Mouse (Mus musculus) heart, adult 11 months (tissue): ENCODE data around the gene Btf3l4.
A peak's percentile ranks its signal among the peaks of the same experiment; 100 is the strongest.

Experiments used
- DNase-seq: peaks from one replicate; pipeline ENCODE4 v3.0.0; 2022

Gene Btf3l4

DNA sequence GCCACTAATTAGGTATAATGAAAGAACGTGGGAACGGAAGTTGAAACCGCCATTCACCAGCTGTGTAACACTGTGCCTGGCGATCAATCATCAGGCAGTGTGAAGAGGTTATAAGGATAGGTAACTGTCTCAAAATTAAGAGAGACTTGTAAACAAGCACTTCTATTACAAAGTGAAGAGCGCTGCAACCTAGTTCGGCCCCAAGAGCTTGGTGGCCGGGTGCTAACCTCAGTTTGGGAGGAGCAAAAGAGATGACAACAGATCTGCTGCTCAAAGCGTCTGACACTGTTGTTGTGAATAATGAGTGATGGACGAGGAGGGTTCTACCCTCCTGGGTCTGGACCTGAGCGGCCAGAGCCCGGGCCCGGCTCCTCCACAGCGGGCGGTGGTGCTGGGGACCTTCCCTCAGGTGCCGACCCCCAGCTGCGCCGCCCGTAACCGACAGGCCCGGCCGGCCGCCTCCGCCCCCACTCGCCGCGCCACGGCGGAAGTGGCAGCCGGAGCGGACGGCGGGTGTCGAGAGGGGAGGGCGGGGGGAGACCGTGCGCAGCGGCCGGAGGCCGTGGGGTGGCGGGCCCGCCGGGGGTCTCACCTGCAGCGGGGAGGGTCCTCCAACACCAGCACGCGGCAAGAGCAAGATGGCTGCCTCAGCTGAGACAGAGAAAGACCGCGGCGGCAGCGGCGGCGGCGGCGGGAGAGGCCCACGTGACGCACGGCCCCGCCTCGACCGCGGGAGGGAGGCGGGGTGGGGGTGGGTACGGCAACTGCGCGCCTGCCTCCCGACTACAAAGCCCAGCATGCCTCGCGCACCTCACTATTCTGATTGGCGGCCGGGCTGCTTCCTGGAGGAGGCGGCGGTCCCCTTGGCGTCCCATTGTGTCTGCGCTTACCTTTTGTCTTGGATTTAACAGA lies at the start of gene Btf3l4:
TSS of gene Btf3l4 (minus strand) at position 699 of the 912 bp plus-strand sequence.
- peak; percentile 99 for DNase-seq

DNA sequence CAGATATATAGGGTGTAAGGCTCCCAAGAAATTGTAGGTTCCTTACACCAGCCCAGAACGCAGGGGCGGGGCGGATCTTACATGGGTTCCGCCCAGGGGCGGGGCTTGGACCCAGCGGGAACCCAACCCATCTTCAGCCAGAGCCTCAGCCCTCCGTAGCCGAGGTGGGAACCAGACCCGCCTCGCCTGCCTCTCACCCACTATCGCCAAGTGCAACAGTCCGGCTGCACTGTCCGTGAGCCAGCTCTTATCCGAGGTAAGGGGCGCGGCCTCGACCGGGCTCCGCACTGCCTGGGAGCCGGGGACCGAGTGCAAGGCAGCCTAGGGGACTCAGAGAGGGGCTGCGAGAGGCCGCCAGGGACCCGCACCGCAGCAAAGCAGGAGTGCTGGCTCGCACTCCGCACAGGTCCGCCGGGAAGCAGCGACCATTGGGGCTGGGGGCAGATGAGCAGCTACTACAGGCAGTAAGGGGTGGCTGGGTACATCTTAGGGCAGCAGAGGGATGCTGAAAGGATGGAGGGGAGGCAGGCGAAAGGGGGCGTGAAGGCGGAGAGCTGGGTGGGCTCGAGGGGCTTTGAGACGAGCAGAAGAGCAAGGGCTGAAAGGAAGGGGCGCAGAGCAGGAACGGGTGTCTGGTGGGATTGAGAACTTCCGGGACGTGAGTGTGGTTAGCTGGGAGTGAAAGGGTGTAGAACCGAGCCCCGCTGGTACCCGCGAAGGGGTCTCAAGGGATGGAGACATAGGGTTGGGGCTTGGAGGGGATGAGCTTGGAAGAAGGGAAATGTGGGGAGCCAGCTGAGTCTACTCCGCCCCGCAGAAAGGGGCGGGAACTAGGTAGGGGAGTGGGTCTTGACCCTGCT lies 45.8 kb upstream of the Btf3l4 start, which contains the start of gene Rab3b:
TSS of gene Rab3b (plus strand) at position 101 of the 860 bp plus-strand sequence.
- peak; percentile 90 for DNase-seq

DNA sequence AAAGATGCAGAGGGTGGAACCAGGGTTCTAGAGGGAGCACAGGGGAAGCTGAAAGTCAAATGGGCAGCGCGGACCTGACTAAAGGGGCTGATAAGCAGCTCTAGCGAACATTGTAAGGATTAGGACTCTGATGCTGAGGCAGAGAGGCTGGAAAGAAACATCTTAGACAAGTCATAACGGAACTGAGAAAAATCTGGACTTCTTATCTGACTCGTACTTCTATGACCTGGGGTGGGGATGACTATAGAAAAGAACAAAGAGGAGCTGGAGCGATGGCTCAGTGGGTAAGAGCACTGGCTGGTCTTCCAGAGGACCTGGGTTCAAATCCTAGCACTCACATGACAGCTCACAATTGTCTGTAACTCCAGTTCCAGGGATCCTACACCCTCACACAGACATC lies 44.5 kb upstream of the Btf3l4 start:
- no peak for DNase-seq

- DNase-seq = no peak
Measured at GRCm38 (mm10) chr4:108873746-108874145, 40.3 kb upstream of the Btf3l4 start.

- DNase-seq = peak; percentile 91
Measured at GRCm38 (mm10) chr4:108869730-108870374, 36.4 kb upstream of the Btf3l4 start.

GRCm38 (mm10) chr4:108866806-108867205 lies 33.4 kb upstream of the Btf3l4 start:
- peak; percentile 23 for DNase-seq

- no peak for DNase-seq
Measured at GRCm38 (mm10) chr4:108848505-108848848, 15.1 kb upstream of the Btf3l4 start, which contains the start of gene A730015C16Rik. Gene A730015C16Rik (minus strand): TSS chr4:108848619.

- peak; percentile 99 for DNase-seq
Measured at GRCm38 (mm10) chr4:108847715-108848504, 14.5 kb upstream of the Btf3l4 start, which contains the start of gene Kti12. Gene Kti12 (plus strand): TSS chr4:108847785.

- peak; percentile 55 for DNase-seq
Measured at GRCm38 (mm10) chr4:108845824-108846569, 12.6 kb upstream of the Btf3l4 start.

DNA sequence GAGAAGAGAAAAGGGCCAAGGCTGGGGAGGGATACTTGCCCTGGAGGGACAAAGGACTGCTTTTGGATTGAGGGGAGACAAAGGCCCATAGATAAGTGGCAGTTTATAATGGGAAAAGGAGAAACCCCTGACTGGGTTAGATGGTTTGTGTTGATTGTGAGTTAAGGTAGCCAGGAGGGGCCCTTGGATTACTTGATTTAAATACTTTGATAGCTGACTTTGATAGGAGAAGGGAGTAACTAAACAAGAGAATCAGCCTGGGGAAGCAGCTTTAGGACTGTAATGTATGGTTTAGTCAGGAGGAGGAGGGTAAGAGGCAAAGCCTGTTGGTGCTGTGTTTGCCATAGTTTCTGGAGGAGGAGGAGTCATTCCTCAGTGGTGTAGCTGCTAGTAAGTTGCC lies 9.9 kb upstream of the Btf3l4 start:
- peak; percentile 70 for DNase-seq

DNA sequence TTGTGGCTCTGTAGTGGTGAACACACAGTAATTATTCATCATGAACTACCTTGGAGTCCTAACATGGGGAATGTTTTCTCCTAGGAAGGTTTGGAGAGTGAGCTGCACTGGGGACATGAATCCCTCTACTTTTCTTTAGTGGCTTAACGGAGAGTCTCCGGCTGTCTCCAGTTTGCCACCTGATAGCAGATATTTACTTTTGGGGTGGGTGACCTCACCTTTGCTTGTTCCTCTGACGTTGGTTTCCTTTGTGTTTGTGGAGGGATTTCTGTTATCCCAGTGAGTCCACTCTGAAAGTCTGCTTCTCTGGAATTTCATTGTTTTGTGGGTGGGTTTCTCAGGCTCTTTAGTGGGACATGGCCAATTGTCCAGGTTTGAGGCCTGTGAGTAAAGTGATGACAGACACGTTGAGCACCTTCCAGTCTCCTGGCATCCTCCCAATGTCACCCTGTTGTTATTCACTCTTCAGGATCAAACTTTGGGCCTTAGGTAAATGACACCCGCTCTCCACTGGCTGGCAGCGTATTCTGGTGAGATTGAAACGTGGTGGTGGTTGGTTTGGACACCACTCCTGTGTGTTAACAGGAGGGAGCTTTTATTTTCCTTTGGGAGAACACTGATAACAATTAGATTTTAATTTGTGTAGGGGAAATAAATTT lies 8.6 kb upstream of the Btf3l4 start:
- DNase-seq = no peak

DNA sequence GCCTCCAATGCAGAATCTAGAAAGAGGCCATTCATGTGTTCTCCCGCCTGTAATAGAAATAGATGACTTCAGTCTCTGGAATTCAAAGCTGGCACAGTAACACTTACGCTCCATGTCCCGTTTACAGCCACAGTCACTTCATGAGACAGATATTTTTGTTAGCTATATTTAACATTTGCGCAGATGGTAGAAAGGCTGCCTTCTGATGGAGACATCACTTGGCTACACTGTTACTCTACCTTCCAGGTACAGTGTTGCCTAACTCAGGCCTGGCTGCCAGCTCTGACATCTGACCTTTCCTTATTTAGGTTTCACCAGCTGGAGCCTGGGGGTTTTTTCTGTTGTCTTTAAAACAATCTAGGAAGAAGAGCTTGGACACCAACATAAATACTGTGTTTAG lies 4.6 kb upstream of the Btf3l4 start:
- DNase-seq = peak; percentile 92

DNA sequence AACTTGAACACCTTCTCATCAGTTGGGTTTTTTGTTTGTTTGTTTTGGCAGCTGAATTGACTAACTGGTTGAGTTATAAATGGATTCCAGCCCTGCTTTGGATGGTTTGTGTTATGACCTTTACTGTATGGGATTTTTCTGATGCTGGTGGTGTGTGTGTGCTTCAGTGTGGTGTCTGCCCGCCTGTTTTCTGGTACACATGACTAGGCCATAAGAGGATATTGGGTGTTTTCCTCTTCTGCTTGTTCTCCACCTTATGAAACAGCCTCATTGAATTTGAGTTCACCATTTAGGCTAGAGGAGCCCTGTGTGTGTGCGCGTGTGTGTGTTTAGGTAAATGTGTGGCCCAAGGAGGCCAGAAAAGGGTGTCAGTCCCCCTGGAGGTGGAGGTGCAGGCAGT lies 2.1 kb upstream of the Btf3l4 start:
- peak; percentile 67 for DNase-seq

DNA sequence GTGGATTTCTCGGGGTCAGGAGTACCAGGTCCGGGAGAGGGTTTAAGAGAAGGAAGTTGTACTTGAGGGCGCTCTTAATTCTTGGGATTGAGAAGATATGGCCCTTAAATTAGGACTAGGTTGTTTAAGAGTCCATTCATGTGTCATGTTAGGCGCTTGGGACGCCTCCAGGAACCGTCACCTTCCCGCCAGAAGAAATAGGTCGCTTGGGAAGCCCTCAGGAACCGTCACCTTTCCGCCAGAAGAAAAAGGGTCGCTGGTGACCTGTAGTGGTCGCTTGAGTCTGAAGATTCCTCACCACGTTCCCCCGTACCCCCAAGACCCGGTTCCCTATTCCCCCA lies 1.5 kb upstream of the Btf3l4 start:
- peak; percentile 92 for DNase-seq

DNA sequence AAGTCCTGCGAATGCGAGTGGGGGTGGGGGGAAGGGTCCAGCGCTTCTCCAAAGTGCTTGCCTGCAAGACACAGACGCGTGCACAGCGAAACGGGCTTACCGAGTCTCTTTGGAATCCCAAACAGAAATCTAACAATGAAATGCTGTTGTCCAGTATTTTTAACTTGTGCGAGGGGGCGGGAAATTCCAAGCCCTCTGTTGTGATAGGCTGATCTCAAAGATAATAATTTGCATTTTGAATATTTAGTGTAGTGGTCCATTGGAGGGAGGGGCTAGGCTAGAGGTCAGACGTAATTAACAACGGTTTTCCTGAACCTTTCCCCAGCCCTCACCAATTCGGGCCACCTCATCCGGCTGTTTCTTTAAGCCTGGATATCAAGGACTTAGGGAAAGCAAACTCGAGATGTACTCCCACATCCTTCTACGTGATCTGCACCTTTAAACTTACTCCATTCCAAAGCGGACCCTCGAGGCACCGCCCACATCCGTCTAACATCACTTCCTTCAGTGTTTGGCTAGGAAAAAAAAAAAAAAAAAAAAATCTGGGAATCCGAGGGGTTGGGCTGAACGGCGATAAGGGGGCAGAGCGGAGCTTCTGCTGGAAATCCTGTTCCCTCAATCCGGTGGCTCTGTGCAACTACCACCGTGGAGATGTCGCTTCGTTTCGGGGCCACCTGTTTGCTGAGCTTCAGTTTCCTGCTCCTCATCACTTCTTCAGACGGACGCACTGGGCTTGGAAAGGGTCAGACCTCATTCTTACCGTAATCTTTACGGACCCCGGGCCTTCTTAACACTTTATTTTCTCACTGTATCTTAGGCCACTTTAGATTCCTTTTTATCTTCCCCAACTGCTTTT lies 929 bp upstream of the Btf3l4 start, which contains the start of gene Txndc12:
TSS of gene Txndc12 (plus strand) at position 487 of the 856 bp plus-strand sequence.
- peak; percentile 99 for DNase-seq

DNA sequence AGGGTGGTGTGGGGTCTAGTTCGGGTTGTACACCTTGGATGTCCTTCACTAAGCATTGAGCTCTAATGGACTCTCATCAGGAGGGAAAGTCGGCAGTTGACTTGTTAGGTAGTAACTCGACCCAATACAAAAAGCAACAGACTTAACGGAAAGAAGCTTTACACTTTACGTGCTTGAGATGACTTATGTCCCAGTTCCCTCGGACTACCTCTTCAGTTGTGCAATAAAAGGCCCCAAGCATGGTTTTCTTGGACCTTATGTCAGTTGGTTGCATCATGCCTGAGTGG lies 357 bp upstream of the Btf3l4 start:
- DNase-seq = no peak

- no peak for DNase-seq
Measured at GRCm38 (mm10) chr4:108830698-108831097, 2.7 kb downstream of the Btf3l4 start.

GRCm38 (mm10) chr4:108826643-108827042 lies 6.8 kb downstream of the Btf3l4 start:
- DNase-seq = peak; percentile 56

DNA sequence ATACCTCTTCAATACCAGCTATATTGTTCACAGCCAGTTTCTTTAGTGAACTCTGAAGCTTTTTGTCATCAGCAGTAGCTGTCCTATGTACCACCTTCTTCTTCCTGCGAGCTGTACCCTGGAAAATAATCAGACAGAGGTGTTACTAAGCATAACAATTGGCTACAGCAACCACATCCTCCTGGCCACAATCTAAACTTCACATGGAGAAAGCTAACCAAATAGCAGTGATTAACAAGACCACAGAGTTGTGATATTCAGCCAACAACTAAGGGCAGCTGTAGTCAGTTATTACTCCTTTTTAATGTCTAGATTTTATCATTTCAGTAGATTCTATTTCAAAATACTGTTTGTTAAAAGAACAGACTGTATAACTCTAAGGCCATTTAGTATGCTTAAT lies 7.3 kb downstream of the Btf3l4 start:
- DNase-seq = no peak

DNA sequence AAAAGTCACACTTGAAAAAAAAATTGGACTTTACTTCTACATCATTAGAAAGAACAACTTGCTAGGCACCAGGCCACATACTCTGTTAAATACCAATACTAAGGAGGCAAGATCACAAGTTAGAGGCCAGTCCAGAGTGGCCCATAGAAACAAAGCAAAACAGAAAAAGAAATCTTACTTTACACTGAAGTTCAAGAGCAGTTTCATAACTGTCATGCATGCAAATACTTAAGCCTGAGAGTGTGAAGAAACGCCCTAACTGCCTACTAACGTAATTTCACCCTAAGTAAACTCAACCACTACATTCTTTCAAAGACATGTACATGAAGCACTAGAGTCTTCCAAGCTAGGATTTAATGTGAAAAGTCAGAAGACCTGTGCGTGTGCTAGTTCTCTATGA lies 7.7 kb downstream of the Btf3l4 start:
- DNase-seq = no peak
